Mouse (Mus musculus) heart, adult 18-20 months (tissue): Measurements from ENCODE around the gene Mrps12. TPM values are rescaled to one million over a fixed set of nuclear protein-coding genes. Genes with fewer than 3 reads are reported as not detected.
A peak's percentile ranks its signal among the peaks of the same experiment; 100 is the strongest.

Experiments
- DNase-seq, 2 experiments: peaks; one replicate each; pipeline ENCODE4 v3.0.0; 2021 to 2022; ENCODE audit warnings: mixed read lengths in 1 of 2
- total RNA-seq, 2 experiments: library from RNA; stranded (reverse); gene quantifications; 2 replicates each; pipeline ENCODE4 v1.2.3; 2021

The Mrps12 gene
- total RNA-seq, 2 experiments from 2014 or later = 59.4 to 60.4 TPM

GRCm38 (mm10) chr7:28765211-28765610 lies 23.6 kb upstream of the Mrps12 start:
- no peak for DNase-seq

- no peak for DNase-seq
Measured at GRCm38 (mm10) chr7:28761907-28762306, 20.3 kb upstream of the Mrps12 start.

GRCm38 (mm10) chr7:28758623-28759022 lies 17.0 kb upstream of the Mrps12 start:
- DNase-seq = no peak

- DNase-seq = no peak
Measured at GRCm38 (mm10) chr7:28756079-28756478, 14.5 kb upstream of the Mrps12 start, which contains the start of gene Ccer2. Gene Ccer2, plus strand, starts transcription at chr7:28756174.

- no peak for DNase-seq
Measured at GRCm38 (mm10) chr7:28749935-28750334, 8.3 kb upstream of the Mrps12 start.

- no peak for DNase-seq
Measured at GRCm38 (mm10) chr7:28741368-28741708, 282 bp downstream of the Mrps12 start.

- no peak for DNase-seq
Measured at GRCm38 (mm10) chr7:28740949-28741348, 671 bp downstream of the Mrps12 start.

- no peak for DNase-seq
Measured at GRCm38 (mm10) chr7:28739829-28740228, 1.8 kb downstream of the Mrps12 start.

GRCm38 (mm10) chr7:28735701-28736100 lies 5.9 kb downstream of the Mrps12 start:
- DNase-seq = no peak

GRCm38 (mm10) chr7:28733211-28733610 lies 8.4 kb downstream of the Mrps12 start:
- DNase-seq = no peak

GRCm38 (mm10) chr7:28732341-28733142 lies 9.1 kb downstream of the Mrps12 start:
- DNase-seq = peak; percentile 75 to 78

- DNase-seq = no peak
Measured at GRCm38 (mm10) chr7:28727649-28728340, 13.8 kb downstream of the Mrps12 start.

GRCm38 (mm10) chr7:28726600-28726999 lies 15.0 kb downstream of the Mrps12 start:
- DNase-seq = peak; percentile 56 to 76

GRCm38 (mm10) chr7:28724613-28725012 lies 17.0 kb downstream of the Mrps12 start:
- no peak for DNase-seq

- no peak for DNase-seq
Measured at GRCm38 (mm10) chr7:28722079-28722478, 19.5 kb downstream of the Mrps12 start.

- DNase-seq = no peak
Measured at GRCm38 (mm10) chr7:28720753-28721537, 20.7 kb downstream of the Mrps12 start.

GRCm38 (mm10) chr7:28719650-28720049 lies 22.0 kb downstream of the Mrps12 start:
- DNase-seq = no peak

GRCm38 (mm10) chr7:28719159-28719558 lies 22.5 kb downstream of the Mrps12 start:
- no peak for DNase-seq

GRCm38 (mm10) chr7:28717726-28718125 lies 23.9 kb downstream of the Mrps12 start:
- no peak for DNase-seq

- DNase-seq = peak; percentile 52 to 62
Measured at GRCm38 (mm10) chr7:28716590-28717281, 24.9 kb downstream of the Mrps12 start, which contains the start of gene Fbxo17. Gene Fbxo17, plus strand, starts transcription at chr7:28716804.

- DNase-seq = no peak
Measured at GRCm38 (mm10) chr7:28715598-28715997, 26.0 kb downstream of the Mrps12 start.

GRCm38 (mm10) chr7:28714667-28715066 lies 27.0 kb downstream of the Mrps12 start:
- no peak for DNase-seq
